Mouse (Mus musculus): ENCODE data around the gene Ccdc155.

Gene Ccdc155

DNA sequence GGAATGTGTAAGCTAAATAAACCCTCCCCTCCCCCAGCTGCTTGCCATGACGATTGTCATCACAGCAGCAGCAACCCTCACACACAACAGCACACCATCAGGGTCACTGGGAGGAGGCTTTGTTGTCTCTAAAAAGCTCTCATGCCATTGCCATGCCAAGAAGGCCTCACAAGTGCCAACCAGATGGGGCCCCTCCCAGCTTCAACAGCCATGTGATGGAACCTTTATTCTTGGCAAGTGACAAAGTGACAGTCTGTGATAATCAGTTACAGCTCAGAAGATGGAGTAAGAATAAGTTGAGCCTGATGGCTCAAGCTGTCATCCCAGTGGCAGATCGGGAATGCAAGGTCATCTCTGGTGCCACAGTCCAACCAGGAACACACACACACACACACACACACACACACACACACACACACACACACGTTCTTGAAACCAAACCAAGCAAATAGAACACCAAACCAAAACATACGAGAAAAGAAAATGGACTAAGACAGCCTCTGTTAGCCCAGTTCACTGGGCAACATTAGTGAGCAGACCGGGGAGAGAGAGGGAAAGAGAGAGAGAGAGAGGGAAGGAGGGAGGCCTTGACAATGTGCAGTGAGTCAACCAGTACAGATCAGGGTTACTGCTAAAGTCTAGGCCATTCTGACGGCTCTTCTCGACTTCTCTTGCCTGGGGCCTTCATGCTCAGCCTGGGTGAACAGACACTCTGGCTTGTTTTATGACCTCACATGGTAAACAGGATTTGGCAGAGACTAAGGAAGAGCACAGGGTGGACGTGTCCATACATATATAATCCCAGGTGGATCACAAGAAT, 64.6 kb downstream of the Ccdc155 start:
- DNase-seq, result no peak

- DNase-seq, result no peak
These were observed 66.3 kb downstream of the Ccdc155 start for GRCm38 (mm10) chr7:45138403-45138802.

GRCm38 (mm10) chr7:45137171-45138006, 67.3 kb downstream of the Ccdc155 start:
- no peak for DNase-seq

- peak; percentile 95 for DNase-seq
These were observed 68.6 kb downstream of the Ccdc155 start, which contains the start of the genes Gm45713 and Flt3l for GRCm38 (mm10) chr7:45135993-45136567. Gm45713 (minus strand) TSS chr7:45136231. Flt3l (minus strand) TSS chr7:45136432.

DNA sequence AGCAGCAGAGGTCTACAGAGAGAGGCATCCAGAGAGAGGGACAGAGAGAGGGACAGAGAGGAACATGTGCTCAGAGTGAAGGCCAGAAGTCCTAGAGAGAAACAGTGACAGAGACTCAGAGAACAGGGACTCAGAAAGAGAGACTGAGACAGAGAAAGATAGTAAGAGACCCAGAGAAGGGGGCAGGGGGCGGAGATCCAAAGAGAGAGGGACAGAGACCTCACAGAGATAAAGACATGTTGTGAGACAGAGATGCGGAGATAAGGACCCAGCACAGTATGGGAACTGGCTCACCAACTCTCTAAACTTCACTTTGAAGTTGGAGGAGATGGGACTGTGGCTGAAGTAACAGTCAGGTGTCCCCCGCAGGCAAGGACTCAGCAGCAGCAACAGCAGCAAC, 69.3 kb downstream of the Ccdc155 start:
- DNase-seq, result no peak

DNA sequence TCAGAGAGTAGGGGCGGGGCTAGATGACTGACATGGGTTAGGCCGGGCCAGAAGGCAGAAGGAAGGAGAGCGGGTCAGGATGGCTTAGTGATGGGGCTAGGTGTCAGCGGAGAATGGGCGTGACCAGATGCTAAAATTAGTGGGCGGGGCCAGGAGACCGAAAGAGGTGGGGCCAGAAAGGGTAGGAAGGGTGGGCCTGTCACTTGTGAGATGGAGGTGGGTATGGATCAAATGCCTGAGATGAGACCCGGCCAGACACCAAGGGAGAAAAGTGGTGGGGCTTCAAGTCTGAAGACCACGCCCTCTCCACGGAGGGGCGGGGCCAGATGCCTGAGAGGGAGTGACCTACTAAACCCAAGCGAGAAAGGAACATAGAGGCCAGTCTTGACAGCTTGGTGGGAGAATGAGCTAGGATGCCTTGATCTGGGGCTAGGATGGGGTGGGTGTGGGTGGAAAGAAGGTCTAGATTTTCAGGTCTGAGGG, 70.1 kb downstream of the Ccdc155 start:
- DNase-seq, result peak; percentile 14

All from kidney, adult 9 months (tissue).